Mouse (Mus musculus): ENCODE data around the gene Ddit4. TPM values are rescaled to one million over a fixed set of nuclear protein-coding genes. Genes with fewer than 3 reads are reported as not detected.

Ddit4 gene
- polyA plus RNA-seq (2012; rRNA removed), result 127 and 135 TPM in 2 replicates

DNA sequence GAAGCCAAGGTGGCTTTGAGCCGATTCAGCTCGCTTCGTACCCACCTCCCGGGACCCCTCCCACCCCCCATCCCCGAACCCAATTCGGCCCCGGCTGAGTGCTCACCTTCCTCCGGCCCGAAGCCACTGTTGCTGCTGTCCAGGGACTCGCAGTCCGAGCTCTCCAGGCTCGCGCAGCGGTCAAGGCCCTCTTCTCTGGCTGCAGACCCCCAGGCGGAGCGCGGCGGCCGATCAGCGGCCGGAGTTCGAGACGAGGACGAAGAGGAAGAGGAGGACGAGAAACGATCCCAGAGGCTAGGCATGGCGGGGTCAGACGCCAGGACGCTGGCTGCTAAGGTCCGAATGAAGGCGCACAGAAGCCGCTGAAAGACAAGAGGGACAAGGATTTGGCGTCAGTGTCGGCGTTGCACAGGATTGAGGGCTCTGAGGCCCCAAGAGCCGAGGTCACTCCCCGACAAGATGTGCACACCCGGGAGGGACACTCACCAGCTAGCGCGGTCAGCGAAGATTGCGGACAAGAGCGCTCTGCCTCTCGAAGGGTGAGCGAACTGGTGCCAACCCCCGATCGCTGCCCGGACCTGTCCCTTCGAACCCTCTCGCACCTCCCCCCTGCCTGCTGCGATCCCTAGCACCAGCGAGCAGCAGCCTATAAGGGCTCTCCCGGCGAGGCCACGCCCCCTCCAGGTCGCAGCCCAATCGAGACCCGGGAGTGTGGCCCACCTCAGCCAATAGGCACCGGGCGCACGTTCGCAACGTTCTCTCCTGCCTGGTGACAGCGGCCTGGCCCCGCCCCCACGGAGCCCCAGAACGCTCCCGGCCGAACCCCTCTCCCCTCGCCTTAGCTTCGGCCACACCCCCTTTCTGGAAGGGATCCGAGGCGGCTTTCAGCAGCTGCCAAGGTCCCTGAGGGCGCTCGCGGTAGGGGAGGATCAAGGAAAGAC is at the start of gene Ddit4:
TSS of gene Ddit4 (minus strand) at position 624 of the 941 bp plus-strand sequence.

Other genes starting within 250 kb of the Ddit4 start
- 88.3 and 92.9 TPM in 2 replicates for gene Micu1, start 249.4 kb downstream of the Ddit4 start, polyA plus RNA-seq (2012; rRNA removed)
- 22.7 and 24.4 TPM in 2 replicates for gene Dnajb12, start 72.3 kb downstream of the Ddit4 start, polyA plus RNA-seq (2012; rRNA removed)
- 37.9 and 38.8 TPM in 2 replicates for gene Ascc1, start 51.0 kb upstream of the Ddit4 start, polyA plus RNA-seq (2012; rRNA removed)
- gene Anapc16, start 51.3 kb upstream of the Ddit4 start, polyA plus RNA-seq (2012; rRNA removed), result 95.2 and 102 TPM in 2 replicates
- 156 and 172 TPM in 2 replicates for gene Spock2, start 154.4 kb upstream of the Ddit4 start, polyA plus RNA-seq (2012; rRNA removed)